Mouse (Mus musculus) adrenal gland, adult (tissue): ENCODE data around the gene Parp11.

Source experiments
- DNase-seq, 2 experiments: peaks; one replicate each; pipeline ENCODE4 v3.0.0; 2022 to 2023; ENCODE audit warnings: low spot score in 1 of 2; ENCODE audit not compliant: inconsistent age in 2 of 2

The Parp11 gene

DNA sequence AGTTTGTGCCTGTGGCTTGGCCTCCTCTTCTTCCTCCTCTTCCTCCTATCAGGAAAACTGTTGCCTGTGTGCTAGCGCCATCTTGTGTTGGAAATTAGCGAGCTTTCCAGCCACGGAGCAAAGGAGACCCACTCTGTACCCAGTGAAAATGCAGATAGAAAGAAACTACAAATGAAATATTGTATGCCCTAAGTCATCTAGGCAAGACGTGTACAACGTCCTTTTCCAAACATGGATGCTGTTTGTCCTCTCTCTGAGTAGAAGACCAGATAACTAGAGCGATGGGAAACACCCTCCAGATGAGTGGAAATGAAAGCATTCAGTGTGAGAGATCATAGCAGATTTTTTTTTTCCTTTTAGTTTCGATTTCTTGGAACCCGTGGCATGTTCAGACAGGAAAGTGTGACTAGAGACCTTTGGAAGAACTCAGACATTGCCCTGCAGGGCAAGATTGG lies at the start of gene Parp11:
Gene Parp11 (plus strand): TSS at position 405 of the 455 bp plus-strand sequence.
- DNase-seq, result peak; percentile 66 to 91

GRCm38 (mm10) chr6:127398073-127398472 lies 48.6 kb upstream of the Parp11 start:
- no peak for DNase-seq

DNA sequence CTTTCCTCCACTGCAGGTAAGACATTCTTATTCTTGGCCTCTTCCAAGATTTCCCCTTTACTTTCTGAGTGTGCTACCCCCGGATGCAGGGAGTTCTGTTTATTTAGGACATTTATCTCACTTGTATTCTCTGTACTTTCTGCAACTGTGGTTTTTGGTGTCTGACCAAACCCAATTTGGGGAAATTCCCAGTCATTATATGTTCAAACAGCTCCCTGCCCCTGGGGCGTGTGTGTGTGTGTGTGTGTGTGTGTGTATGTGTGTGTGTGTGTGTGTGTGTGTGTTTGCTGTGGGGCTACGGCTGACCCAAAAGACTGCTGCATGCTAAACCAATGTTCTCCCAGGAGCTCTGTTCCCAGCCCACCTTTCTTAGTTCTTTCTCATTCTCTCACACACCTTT lies 45.2 kb upstream of the Parp11 start:
- DNase-seq, result no peak

- peak; percentile 14 to 50 for DNase-seq
Measured at GRCm38 (mm10) chr6:127404070-127404810, 42.4 kb upstream of the Parp11 start.

GRCm38 (mm10) chr6:127405682-127406081 lies 41.0 kb upstream of the Parp11 start:
- DNase-seq, result no peak

DNA sequence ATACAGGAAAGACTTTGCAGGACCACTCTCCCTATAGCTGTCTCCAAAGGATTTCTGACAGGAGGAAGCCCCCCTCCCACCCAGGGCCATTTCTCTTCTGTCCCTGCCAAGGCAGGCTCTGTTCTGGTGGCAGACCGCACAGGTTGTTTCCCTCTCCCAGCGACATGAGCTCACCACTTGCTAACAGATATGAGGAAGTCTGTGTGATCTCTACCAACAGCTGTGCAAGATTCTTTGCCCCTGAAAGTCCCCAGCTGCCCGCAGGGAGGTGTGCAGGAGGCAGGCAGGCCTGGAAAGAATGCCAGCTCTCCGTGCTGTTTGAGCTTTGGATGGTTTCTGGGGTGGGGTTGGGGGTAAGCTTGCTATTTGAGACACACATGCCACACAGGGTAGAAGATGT lies 38.9 kb upstream of the Parp11 start:
- no peak for DNase-seq

DNA sequence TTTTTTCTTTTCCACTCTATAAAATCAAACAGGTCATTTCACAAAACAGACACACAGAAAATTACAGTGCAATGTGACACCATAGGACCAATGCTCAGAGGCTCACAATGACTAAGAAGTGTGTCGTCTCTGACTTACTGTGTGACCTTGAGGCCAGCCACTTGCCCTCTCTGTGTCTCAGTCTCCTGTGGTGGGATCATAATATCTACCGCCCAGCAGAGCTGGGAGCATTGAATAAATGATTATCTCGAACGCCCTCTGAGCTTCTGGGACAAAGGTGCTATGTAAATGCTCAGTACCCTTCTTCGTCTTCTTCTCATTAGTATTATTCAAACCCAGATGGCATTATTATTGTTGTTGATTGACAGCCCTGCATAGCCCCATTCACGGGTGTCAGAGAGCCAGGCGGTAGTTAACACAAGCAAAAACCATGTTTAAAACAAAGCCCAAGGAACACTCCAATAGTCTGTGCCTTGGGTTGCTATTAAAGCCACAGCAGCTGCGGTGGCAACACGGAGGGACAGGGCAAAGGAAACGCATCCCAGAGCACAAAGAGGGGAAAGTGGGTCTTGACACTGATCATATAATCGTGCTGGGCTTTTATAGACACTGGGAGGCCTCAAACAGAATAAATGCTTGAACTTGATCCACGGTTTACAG lies 29.0 kb upstream of the Parp11 start:
- DNase-seq, result no peak

DNA sequence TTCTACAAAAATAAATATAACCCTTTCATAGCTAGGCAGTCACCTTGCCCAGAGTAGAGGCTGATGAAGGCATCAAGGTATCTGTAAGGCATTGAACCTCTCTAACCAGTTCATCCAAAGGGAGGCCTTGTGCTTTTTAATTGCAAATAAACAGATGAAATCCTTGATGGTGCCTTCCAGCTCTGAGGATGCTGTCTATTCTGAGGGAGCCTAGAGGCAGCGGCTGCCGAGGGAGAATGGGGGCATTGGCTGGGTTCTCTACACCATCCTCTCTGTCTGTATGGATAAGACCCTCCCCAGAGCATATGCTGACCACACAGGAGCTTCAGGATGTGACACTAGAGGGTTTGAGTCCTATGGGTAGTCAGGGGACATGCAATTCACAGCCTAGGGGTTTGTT lies 28.3 kb upstream of the Parp11 start:
- DNase-seq, result no peak

- DNase-seq, result no peak
Measured at GRCm38 (mm10) chr6:127420115-127420514, 26.5 kb upstream of the Parp11 start.

DNA sequence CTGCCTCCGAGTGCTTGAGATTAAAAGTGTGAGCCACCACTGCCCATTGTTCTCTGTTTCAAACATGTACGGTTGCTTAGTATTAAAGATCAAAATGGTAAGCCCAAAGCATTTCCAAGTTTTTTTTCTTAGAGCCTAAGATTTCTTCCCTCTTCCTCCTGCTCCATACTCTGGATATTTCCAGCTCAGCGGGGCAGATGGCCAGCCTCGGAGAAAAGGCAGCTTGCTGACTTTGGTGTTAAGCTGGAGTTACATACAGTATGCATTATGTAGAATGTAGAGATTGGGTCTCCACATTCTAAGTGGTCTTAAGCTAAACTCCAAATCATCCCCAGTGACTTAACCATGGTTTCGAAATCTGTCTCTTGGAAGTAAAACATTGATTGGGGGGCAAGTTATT lies 21.5 kb upstream of the Parp11 start:
- no peak for DNase-seq

- DNase-seq, result no peak
Measured at GRCm38 (mm10) chr6:127430716-127431115, 15.9 kb upstream of the Parp11 start.

- DNase-seq, result no peak
Measured at GRCm38 (mm10) chr6:127431196-127431766, 15.4 kb upstream of the Parp11 start.

DNA sequence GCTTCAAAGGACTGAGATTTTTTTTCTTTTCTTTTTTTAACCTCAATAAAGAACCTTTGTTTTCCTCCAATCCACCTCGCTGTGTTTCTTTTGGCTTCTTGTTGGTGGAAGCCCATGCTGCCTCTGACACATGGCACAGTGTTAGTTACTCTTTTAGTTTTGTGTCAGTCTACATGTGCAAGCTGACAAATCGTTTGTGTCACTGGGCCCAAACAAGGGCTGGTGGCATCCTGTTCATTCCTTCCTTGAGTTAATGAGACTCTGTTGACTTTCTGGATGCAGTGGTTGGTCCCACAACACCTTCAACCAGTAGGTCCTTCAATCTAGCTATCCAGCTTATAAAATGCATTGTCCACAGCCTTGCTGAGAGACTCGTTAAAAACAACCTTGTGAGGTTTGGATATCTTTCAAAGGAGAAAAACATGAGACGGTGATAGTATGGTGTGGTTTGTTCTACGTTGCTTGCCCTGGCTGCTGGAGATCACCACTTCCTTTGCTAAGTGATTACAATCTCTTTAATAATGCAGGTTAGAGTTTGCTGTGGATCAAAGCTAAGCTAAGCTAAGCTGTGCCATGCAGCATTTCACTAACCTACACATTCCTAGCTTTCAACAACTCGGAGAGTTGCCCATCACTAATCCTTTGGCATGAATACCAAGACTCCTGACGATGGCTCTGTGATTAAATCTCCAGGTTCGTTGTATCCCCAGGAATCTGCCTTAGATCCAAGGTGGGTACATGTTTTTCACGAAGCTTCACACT lies 12.6 kb upstream of the Parp11 start:
- no peak for DNase-seq

GRCm38 (mm10) chr6:127434648-127434984 lies 12.0 kb upstream of the Parp11 start:
- DNase-seq, result no peak

- no peak for DNase-seq
Measured at GRCm38 (mm10) chr6:127439063-127439462, 7.6 kb upstream of the Parp11 start.

DNA sequence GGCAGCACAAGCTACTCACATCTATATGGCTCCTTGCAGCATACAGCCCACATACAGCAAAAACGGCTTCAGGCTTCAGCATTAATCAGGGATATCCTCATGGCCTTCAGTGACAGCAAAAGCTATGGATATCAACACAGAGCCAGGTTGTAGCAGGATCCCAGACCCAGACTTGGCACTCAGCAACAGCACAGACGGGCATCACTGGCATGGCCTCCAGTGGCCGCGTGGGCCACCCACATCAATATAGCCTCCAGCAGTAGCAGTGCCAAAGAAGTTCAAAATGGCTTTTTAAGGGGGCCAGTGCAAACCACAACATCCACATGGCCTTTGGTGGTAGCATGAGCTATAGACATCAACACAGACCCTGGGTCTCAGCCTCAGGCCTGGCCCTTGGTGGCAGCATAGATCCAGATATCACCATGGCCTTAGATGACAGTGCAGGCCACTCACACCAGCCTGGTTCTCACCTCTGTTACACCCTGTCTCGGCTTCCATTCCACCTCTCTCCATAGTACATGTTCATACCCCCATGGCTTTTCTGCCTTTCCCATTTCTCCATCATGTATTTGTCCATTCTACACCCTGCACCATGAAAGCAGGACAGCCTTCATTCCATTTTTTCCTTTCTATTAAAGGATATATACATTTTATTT lies 7.0 kb upstream of the Parp11 start:
- no peak for DNase-seq

DNA sequence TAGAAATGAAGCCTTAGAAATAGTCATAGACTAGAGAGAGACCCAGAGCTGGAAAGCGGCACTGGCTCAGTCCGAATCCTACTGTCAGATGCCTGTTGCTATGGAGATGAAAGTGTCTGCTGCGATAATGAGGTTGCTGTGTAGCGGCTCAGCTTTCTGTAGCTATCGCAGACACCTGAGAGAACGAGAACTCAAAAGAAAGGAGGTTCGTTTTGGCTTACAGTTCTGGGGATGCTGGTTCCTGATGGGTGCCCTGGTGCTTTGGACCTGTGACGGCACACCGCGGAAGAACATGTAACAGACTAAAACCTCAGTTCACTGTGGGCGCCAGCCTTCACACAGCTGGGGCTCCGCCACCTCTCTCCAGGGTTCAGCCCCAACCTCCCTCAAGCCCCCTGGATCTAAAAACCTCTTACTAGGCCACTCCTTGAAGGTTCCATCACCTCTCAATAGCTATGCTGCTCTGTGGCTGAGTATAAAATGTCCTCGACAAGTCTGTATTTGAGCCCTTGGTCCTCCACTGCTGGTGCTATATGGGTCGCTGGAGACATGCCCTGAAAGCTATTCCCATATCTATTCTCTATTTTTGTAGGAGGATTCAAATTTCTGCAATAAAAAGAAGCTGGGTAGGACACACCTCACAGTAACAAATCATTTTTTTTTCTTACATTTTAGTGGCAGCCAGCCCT lies 6.1 kb upstream of the Parp11 start:
- no peak for DNase-seq

- no peak for DNase-seq
Measured at GRCm38 (mm10) chr6:127442584-127442983, 4.1 kb upstream of the Parp11 start.

GRCm38 (mm10) chr6:127443910-127444309 lies 2.7 kb upstream of the Parp11 start:
- no peak for DNase-seq

- no peak for DNase-seq
Measured at GRCm38 (mm10) chr6:127444466-127444865, 2.2 kb upstream of the Parp11 start.
